Mouse (Mus musculus): Measurements from ENCODE around the gene Hspa1l. TPM values are rescaled to one million over a fixed set of nuclear protein-coding genes. Genes with fewer than 3 reads are reported as not detected.
A peak's percentile ranks its signal among the peaks of the same experiment; 100 is the strongest.
"Not testable (repeated sequence)": the region's sequence is repeated elsewhere in the genome, so short reads cannot be mapped to it uniquely, and the experiment has no call there.

Gene Hspa1l
- total RNA-seq, 2 experiments from 2014 or later, result 6.2 to 9.9 TPM

DNA sequence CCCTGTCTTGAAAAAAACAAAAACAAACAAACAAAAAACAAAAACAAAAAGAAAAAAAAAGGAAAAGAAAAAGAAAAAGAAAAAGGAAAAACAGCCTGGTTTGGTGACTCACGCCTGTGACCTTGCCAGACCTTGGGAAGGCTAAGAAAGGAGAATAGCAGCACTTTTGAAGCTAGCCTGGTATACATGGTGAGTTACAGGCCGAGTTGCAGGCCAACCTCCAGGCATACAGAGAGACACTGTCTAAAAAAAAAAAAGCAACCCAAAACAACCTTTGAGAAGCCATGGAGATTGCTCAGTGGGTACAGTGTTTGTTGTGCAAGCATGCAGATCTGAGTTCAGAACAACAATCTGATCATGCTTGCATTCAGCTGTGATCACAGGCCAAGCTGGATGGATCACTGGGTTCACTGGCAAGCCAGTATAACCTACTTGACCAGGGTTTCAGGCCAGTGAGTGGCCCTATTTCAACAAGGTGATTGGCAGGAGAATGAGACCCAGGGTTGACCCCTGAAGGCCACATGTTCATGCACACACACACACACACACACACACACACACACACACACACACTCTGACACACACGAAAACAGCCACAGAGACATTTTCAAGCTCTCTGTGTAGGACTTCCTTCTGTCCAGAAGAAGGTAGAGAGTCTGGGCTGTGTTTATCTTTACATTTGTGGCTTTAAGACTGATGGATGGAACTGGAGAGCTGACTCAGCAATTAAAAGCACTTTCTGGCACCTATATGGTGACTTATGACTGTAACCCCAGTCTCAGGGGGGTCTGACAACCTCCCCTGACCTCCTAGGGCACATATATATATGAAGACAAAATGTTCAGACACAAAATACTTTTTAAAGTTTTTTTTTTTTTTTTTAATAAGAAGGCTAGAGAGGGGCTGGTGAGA, 3.3 kb downstream of the Hspa1l start:
- DNase-seq, result no peak

GRCm38 (mm10) chr17:34977000-34977399, 4.5 kb downstream of the Hspa1l start:
- no peak for DNase-seq

DNA sequence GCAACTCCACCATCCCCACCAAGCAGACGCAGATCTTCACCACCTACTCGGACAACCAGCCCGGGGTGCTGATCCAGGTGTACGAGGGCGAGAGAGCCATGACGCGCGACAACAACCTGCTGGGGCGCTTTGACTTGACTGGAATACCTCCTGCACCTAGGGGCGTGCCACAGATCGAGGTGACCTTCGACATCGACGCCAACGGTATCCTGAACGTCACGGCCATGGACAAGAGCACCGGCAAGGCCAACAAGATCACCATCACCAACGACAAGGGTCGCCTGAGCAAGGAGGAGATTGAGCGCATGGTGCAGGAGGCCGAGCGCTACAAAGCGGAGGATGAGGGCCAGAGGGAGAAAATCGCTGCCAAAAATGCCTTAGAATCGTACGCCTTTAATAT, 5.7 kb downstream of the Hspa1l start:
- no peak for DNase-seq

DNA sequence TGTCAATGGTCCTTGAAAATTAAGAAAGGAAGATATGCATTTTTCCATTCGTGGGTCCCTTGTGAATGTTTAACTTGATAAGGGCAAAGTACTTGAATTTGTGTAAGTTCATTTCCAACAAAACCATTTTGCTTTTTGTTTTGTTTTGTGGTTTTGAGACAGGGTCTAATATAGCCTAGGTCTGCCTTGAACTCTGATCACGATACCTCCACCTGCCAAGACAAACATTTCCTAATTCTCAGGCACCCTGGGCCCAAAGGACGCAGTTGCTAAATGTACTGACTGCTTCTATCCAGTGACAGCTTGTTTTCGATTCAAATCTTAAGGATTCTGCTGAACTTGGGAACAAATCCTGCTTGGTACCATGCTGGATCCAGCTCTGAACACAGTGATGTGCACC, 7.1 kb downstream of the Hspa1l start:
- no peak for DNase-seq

DNA sequence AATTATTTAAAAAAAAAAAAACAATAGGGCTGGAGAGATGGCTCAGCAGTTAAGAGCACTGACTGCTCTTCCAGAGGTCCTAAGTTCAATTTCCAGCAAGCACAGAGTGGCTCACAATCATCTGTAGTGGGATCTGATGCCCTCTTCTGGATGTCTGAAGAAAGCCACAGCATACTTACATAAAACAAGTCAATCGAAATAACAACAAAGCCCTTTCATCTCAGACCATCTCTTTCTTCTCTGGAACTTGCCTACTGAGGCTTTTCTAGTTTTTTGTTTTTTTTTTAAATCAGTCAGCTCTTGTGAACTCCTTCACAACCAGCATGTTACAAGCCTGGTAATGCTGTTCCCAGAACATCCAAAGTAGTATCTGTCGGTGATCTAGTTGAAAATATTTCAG, 8.2 kb downstream of the Hspa1l start:
- no peak for DNase-seq

- DNase-seq, result peak; percentile 85
Measured at GRCm38 (mm10) chr17:34981690-34982180, 9.2 kb downstream of the Hspa1l start, which contains the start of gene Lsm2. Gene Lsm2, plus strand, starts transcription at chr17:34981862.

DNA sequence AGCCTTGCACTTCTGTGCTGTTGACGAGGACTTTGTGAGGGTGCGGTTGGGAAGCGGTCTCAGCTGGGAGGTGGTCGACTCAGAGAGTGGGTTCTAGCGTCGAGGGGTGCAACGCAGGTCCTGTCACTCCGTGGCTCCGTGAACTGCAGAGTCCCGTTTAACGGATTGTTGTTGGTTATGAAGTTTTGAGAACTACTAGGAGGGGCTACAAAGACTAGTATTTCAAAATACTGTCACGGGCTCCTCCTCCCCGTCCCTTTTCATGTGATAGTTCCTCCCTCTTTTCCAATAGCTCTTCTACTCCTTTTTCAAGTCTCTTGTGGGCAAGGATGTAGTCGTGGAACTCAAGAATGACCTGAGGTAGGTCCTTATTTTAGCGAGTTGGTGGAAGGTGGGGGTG, 9.8 kb downstream of the Hspa1l start:
- no peak for DNase-seq

- no peak for DNase-seq
Measured at GRCm38 (mm10) chr17:34984218-34984617, 11.7 kb downstream of the Hspa1l start.

- DNase-seq, result no peak
Measured at GRCm38 (mm10) chr17:34994751-34995150, 22.2 kb downstream of the Hspa1l start.

DNA sequence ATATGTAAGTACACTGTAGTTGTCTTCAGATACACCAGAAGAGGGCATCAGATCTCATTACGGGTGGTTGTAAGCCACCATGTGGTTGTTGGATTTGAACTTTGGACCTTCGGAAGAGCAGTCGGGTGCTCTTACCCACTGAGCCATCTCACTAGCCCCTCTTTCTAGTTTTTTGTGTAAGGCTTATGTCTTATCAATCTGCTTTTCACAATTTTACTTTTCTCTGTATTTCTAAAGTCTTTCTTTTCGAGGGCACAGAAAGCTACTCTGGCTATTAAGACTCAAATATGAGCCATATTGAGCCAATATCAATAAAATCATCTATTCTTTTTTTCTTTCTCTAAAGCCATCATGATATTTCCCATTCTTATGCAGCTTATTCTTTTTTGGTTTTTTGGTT, 22.7 kb downstream of the Hspa1l start:
- not testable (repeated sequence) for DNase-seq

GRCm38 (mm10) chr17:34995927-34996326, 23.4 kb downstream of the Hspa1l start:
- not testable (repeated sequence) for DNase-seq

GRCm38 (mm10) chr17:34996411-34997141, 24.1 kb downstream of the Hspa1l start:
- DNase-seq, result no peak

- no peak for DNase-seq
Measured at GRCm38 (mm10) chr17:34997142-34997483, 24.6 kb downstream of the Hspa1l start.

DNA sequence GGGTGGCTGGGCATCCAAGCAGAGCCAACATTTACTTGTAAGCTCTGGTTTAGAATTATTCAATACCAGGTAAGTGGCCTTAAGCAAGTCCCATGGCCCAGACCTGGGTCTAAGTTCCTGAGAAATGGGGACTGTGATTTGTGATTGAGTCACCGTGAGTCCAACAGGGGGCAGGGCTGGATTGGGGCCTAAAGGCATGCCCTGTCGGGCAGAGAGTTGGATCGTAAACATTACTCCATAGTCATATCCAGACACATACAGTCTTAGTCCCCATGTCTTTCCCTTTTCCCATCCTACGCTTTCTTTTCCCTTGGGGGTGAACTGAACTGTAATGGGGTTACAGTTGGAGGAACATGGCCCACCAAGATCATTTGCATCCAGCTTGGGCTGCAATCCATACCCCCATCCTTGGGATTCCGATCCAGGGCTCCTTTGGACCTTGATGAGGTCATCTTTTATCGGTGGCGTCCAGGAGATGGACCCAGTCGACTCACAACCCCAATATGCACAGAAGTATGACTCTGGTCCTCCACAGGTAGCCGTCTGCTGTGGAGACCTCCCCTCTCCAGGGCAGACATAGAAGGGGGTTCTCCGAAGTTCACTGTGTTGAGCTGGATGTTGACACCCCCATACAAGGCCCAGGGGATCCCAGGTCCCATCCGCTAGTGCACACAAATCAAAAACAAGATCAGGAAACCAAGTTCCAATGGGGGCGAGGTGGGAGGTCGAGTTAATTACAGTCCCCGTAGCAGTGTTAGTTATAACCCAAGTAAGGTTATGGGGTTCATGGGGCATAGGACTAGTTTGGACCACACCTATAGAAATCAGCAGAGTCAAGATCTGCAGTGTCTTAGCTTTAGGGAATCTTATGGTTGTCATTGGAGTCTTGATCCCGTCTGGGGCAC, 26.3 kb downstream of the Hspa1l start:
- no peak for DNase-seq

DNA sequence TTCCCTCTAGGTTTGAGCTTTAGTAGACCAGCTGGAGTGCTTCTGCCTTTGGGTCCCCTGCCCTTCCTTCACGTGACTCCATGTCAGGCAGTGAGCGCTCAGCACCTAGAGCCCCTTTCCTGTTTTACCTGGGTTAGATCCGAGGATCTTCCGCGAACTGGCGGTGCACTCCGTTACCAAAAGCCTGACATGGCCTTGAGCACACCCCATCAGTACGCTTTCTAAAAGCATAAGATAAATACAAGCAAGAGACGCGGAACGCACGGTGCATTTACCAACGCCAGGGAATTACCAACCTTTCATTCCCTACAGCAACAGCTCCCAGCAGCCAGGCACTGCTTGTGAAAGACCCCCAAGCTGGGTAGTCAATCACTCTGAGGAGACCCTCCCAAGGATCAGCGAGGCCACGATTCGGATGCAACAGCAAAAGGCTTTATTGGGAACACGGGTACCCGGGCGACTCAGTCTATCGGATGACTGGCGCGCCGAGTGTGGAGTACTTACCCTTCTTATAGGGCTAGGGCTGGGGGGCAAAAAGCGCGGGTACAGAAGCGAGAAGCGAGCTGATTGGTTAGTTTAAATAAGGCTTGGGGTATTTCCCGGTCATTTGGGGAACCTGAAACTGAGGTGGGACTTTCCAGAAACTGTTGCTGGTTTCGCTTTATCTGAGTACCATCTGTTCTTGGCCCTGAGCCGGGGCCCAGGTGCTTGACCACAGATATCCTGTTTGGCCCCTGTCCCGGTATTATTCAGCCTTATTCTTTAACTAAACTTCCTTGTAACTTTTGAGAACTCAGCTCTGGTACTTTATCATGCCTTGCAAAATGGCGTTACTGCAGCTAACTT, 27.6 kb downstream of the Hspa1l start:
- not testable (repeated sequence) for DNase-seq

GRCm38 (mm10) chr17:35000717-35001451, 28.4 kb downstream of the Hspa1l start, which contains the start of gene Vars:
Gene Vars, plus strand, starts transcription at chr17:35000987.
- DNase-seq, result peak; percentile 85

- DNase-seq, result peak; percentile 14
Measured at GRCm38 (mm10) chr17:35001452-35002152, 29.1 kb downstream of the Hspa1l start.

- no peak for DNase-seq
Measured at GRCm38 (mm10) chr17:35002153-35002865, 29.8 kb downstream of the Hspa1l start.

Data from gastrocnemius, postnatal 10 days (tissue).